In genomic region chr10:127594405-127594804, GRCm38 (mm10) we compare ENCODE assay signal across 10 mouse cellular contexts. TPM values are rescaled to one million over a fixed set of nuclear protein-coding genes. Genes with fewer than 3 reads are reported as not detected.
DNase-seq lines count a peak whose midpoint lies in the region; ATAC-seq and TF ChIP-seq lines count a peak whose summit lies in the region.
"Had no signal": no experiment of that assay in that cellular context is flagged by ENCODE, and none has a peak within 500 bp of the region (broad histone marks: within the 10 kb centered on the region; RNA-seq: fewer than 3 reads in every experiment).

No protein-coding gene starts in this region.

- no peak overlapping the region for H3K9ac ChIP-seq in lung, embryonic 15.5 days
- H3K9ac ChIP-seq in intestine, embryonic 16.5 days (ENCODE audit: low read depth, low read length), result 0 out of 2 replicates have a peak overlapping the region, but pooled peaks have one; percentile 13
- H3K9ac ChIP-seq in stomach, postnatal 0 days (ENCODE audit: low read length), result peak overlapping the region; percentile 4; the same call in 1 of the 2 replicates
- no peak overlapping the region for H3K9ac ChIP-seq in midbrain, embryonic 15.5 days
- H3K9ac ChIP-seq: embryonic facial prominence, embryonic 12.5 days; limb, embryonic 12.5 days had no signal

- H3K4me1 ChIP-seq in lung, embryonic 15.5 days, result peaks cover 78% of the 10 kb centered on the region
- no peaks in the 10 kb centered on the region; the same call in none of the 2 replicates for H3K4me1 ChIP-seq in lung, adult 2 months (ENCODE audit: control insufficient read depth, insufficient read depth, low read length)
- H3K4me1 ChIP-seq in intestine, embryonic 16.5 days (ENCODE audit: control insufficient read depth, insufficient read depth, low read length), result peaks cover 76% of the 10 kb centered on the region
- peaks cover 19% of the 10 kb centered on the region for H3K4me1 ChIP-seq in stomach, postnatal 0 days (replicated peaks; ENCODE audit: control insufficient read depth, insufficient read depth)
- peaks cover 9% of the 10 kb centered on the region; the same call in 1 of the 2 replicates for H3K4me1 ChIP-seq in midbrain, embryonic 15.5 days

- H3K9me3 ChIP-seq in lung, embryonic 15.5 days, result no peaks in the 10 kb centered on the region
- H3K9me3 ChIP-seq in intestine, embryonic 16.5 days (ENCODE audit: control insufficient read depth, low read length), result no peaks in the 10 kb centered on the region
- H3K9me3 ChIP-seq in stomach, postnatal 0 days (ENCODE audit: control insufficient read depth, low read length), result no peaks in the 10 kb centered on the region
- H3K9me3 ChIP-seq in midbrain, embryonic 15.5 days, result no peaks in the 10 kb centered on the region
- H3K9me3 ChIP-seq: embryonic facial prominence, embryonic 12.5 days; limb, embryonic 12.5 days had no signal

- peaks cover 17% of the 10 kb centered on the region for H3K36me3 ChIP-seq in lung, embryonic 15.5 days
- peaks cover 13% of the 10 kb centered on the region; the same call in 1 of the 2 replicates for H3K36me3 ChIP-seq in intestine, embryonic 16.5 days (ENCODE audit: control insufficient read depth, insufficient read depth, low read length)
- H3K36me3 ChIP-seq in stomach, postnatal 0 days (ENCODE audit: control insufficient read depth, insufficient read depth, low read length), result peaks cover 11% of the 10 kb centered on the region; the same call in 1 of the 2 replicates
- H3K36me3 ChIP-seq in midbrain, embryonic 15.5 days (replicated peaks), result peaks cover 64% of the 10 kb centered on the region

- intact Hi-C loops in heart, postnatal 25 days (cut with DNase I), result no loop called here

- TF ChIP-seq POLR2A in lung, adult 2 months (IDR thresholded peaks at IDR 0.05; ENCODE audit: borderline replicate concordance, extremely low read depth, low read depth, low read length), result no peak

- WGBS in lung, embryonic 15.5 days, result 51% methylated on average over 8 of the region's 8 CpGs
- 57% methylated on average over 8 of the region's 8 CpGs for WGBS in lung, adult 2 months
- 61% methylated on average over 8 of the region's 8 CpGs for whole genome bisulfite sequencing in intestine, embryonic 16.5 days
- 61% methylated on average over 8 of the region's 8 CpGs for WGBS in stomach, postnatal 0 days
- WGBS in midbrain, embryonic 15.5 days, result 88% methylated on average over 8 of the region's 8 CpGs

- no peak for TF ChIP-seq EP300 in stomach, postnatal 0 days (optimal IDR thresholded peaks at IDR 0.05)

- 0 out of 2 replicates have a peak overlapping the region, but pooled peaks have one; percentile 2 for H3K27ac ChIP-seq in lung, embryonic 15.5 days
- H3K27ac ChIP-seq in intestine, embryonic 16.5 days (ENCODE audit: low read length), result peak overlapping the region; percentile 61
- no peak overlapping the region; the same call in 1 of the 2 replicates for H3K27ac ChIP-seq in stomach, postnatal 0 days (replicated peaks)
- H3K27ac ChIP-seq in midbrain, embryonic 15.5 days, result no peak overlapping the region
- H3K27ac ChIP-seq: embryonic facial prominence, embryonic 12.5 days; limb, embryonic 12.5 days had no signal

- TF ChIP-seq CTCF in lung, adult 2 months (IDR thresholded peaks at IDR 0.05; ENCODE audit: insufficient read depth, low read length), result no peak
- no peak for TF ChIP-seq CTCF in stomach, postnatal 0 days (IDR thresholded peaks at IDR 0.05; ENCODE audit: low read depth)

- H3K4me3 ChIP-seq in lung, embryonic 15.5 days, result no peak overlapping the region
- H3K4me3 ChIP-seq in lung, adult 2 months (replicated peaks; ENCODE audit: extremely low read depth, low read depth, low read length), result no peak overlapping the region
- H3K4me3 ChIP-seq in intestine, embryonic 16.5 days (ENCODE audit: low read length), result no peak overlapping the region
- no peak overlapping the region for H3K4me3 ChIP-seq in stomach, postnatal 0 days (ENCODE audit: low read depth, low read length)
- no peak overlapping the region for H3K4me3 ChIP-seq in midbrain, embryonic 15.5 days
- H3K4me3 ChIP-seq: embryonic facial prominence, embryonic 12.5 days; limb, embryonic 12.5 days had no signal

- no peak for ATAC-seq in lung, embryonic 15.5 days (ENCODE audit: borderline replicate concordance, extremely low read depth, low FRiP score, low TSS enrichment)
- no peak for ATAC-seq in intestine, embryonic 16.5 days
- ATAC-seq in stomach, postnatal 0 days (ENCODE audit: low FRiP score, low TSS enrichment), result no peak
- ATAC-seq in midbrain, embryonic 15.5 days (replicated peaks), result no peak

- no peak overlapping the region for H3K4me2 ChIP-seq in lung, embryonic 15.5 days
- H3K4me2 ChIP-seq in intestine, embryonic 16.5 days (ENCODE audit: low read depth, low read length), result no peak overlapping the region
- H3K4me2 ChIP-seq in stomach, postnatal 0 days (replicated peaks; ENCODE audit: low read depth), result no peak overlapping the region
- no peak overlapping the region for H3K4me2 ChIP-seq in midbrain, embryonic 15.5 days
- H3K4me2 ChIP-seq: embryonic facial prominence, embryonic 12.5 days; limb, embryonic 12.5 days had no signal

- DNase-seq in heart, adult 9 months (ENCODE audit: low spot score in 2 of 2), result peak; percentile 73 to 79
- no peak for DNase-seq in heart, postnatal 25 days (ENCODE audit: low spot score)
- no peak for DNase-seq in lung, adult 2 months
- DNase-seq in stomach, postnatal 0 days (ENCODE audit: low spot score), result no peak
- no peak for DNase-seq in adrenal gland, postnatal 4 days (ENCODE audit: low spot score in 2 of 2)

- H3K27me3 ChIP-seq in lung, embryonic 15.5 days, result no peaks in the 10 kb centered on the region
- H3K27me3 ChIP-seq in intestine, embryonic 16.5 days (replicated peaks; ENCODE audit: control insufficient read depth, insufficient read depth, low read length), result no peaks in the 10 kb centered on the region
- no peaks in the 10 kb centered on the region for H3K27me3 ChIP-seq in stomach, postnatal 0 days (ENCODE audit: control insufficient read depth, insufficient read depth, low read length)
- H3K27me3 ChIP-seq in midbrain, embryonic 15.5 days (replicated peaks), result no peaks in the 10 kb centered on the region
- H3K27me3 ChIP-seq: embryonic facial prominence, embryonic 12.5 days; limb, embryonic 12.5 days had no signal

RNA-seq across cellular contexts. Expression of gene Lrp1, which starts 26.5 kb away (rescaled TPM):
- 10 to 100 TPM; 70.7 to 90.2 TPM for total RNA-seq in heart, postnatal 25 days (2021)
- 72.6 and 73.6 TPM in 2 replicates for polyA plus RNA-seq in lung, embryonic 15.5 days (2015; fragmentation: Nextera tagmentation; extraction: Ambion mirVana)
- 215 and 248 TPM in 2 replicates for polyA plus RNA-seq in lung, adult 2 months (2012; rRNA removed)
- polyA plus RNA-seq in intestine, embryonic 16.5 days (2015; fragmentation: Nextera tagmentation; extraction: Ambion mirVana), result 64.6 and 67.0 TPM in 2 replicates
- polyA plus RNA-seq in stomach, postnatal 0 days (2015; fragmentation: Nextera tagmentation; extraction: Ambion mirVana), result 32.7 and 37.4 TPM in 2 replicates
- polyA plus RNA-seq in midbrain, embryonic 15.5 days (2015; fragmentation: Nextera tagmentation; extraction: Ambion mirVana), result 117 and 119 TPM in 2 replicates
- 100 to 1,000 TPM; 283 to 301 TPM for total RNA-seq in adrenal gland, postnatal 4 days (2021)

RNA-seq across cellular contexts. Expression of gene Stat6, which starts 48.4 kb away (rescaled TPM):
- 10 to 100 TPM; 45.3 to 47.6 TPM for total RNA-seq in heart, postnatal 25 days (2021)
- polyA plus RNA-seq in lung, embryonic 15.5 days (2015; fragmentation: Nextera tagmentation; extraction: Ambion mirVana), result 33.1 and 37.6 TPM in 2 replicates
- 92.3 and 123 TPM in 2 replicates for polyA plus RNA-seq in lung, adult 2 months (2012; rRNA removed)
- polyA plus RNA-seq in intestine, embryonic 16.5 days (2015; fragmentation: Nextera tagmentation; extraction: Ambion mirVana), result 46.8 and 49.3 TPM in 2 replicates
- 31.4 and 34.6 TPM in 2 replicates for polyA plus RNA-seq in stomach, postnatal 0 days (2015; fragmentation: Nextera tagmentation; extraction: Ambion mirVana)
- polyA plus RNA-seq in midbrain, embryonic 15.5 days (2015; fragmentation: Nextera tagmentation; extraction: Ambion mirVana), result 5.8 and 5.9 TPM in 2 replicates
- total RNA-seq in adrenal gland, postnatal 4 days (2021), result 10 to 100 TPM; 72.7 to 78.0 TPM

Comparison
In these comparisons a context has a peak if more than half of its experiments do, and no peak if none do; other contexts are left out.
1. DNase-seq: peak in heart, adult 9 months (2 of 2); none in heart, postnatal 25 days (single experiment), lung, adult 2 months (single experiment), stomach, postnatal 0 days (single experiment) and adrenal gland, postnatal 4 days (0 of 2).
2. H3K27ac ChIP-seq: peak in lung, embryonic 15.5 days (single experiment) and intestine, embryonic 16.5 days (single experiment); none in stomach, postnatal 0 days (single experiment) and midbrain, embryonic 15.5 days (single experiment).
3. H3K9ac ChIP-seq: peak in intestine, embryonic 16.5 days (single experiment) and stomach, postnatal 0 days (single experiment); none in lung, embryonic 15.5 days (single experiment) and midbrain, embryonic 15.5 days (single experiment).